Mouse (Mus musculus) urinary bladder, postnatal 25 days (tissue): ENCODE measurements around the gene Gm9125.
"Not testable (repeated sequence)": the region's sequence is repeated elsewhere in the genome, so short reads cannot be mapped to it uniquely, and the experiment has no call there.

Source experiments
- DNase-seq: peaks from one replicate; pipeline ENCODE4 v3.0.0; 2022; ENCODE audit warnings: low spot score

The Gm9125 gene

GRCm38 (mm10) chr3:94054785-94055184 lies at the start of gene Gm9125:
Gene Gm9125, minus strand, starts transcription at chr3:94054885.
- not testable (repeated sequence) for DNase-seq

- not testable (repeated sequence) for DNase-seq
Observed at GRCm38 (mm10) chr3:94072544-94072943, 17.9 kb upstream of the Gm9125 start, which contains the start of gene Gm10697. Gene Gm10697, minus strand, starts transcription at chr3:94072644.

- not testable (repeated sequence) for DNase-seq
Observed at GRCm38 (mm10) chr3:94049566-94050121, 5.0 kb downstream of the Gm9125 start.

- not testable (repeated sequence) for DNase-seq
Observed at GRCm38 (mm10) chr3:94038241-94038640, 16.4 kb downstream of the Gm9125 start.

GRCm38 (mm10) chr3:94034400-94034799 lies 20.3 kb downstream of the Gm9125 start:
- DNase-seq = not testable (repeated sequence)
